Mouse (Mus musculus) heart, postnatal 0 days (tissue): ENCODE measurements around the gene Ncapg2. TPM values are rescaled to one million over a fixed set of nuclear protein-coding genes. Genes with fewer than 3 reads are reported as not detected.

Experiments used
- ATAC-seq: fragments of 200-750 bp; cut with Nextera tagmentation; 2 replicates; pipeline ENCODE4 v1.8.0; 2017; ENCODE audit warnings: low read depth, moderate number of reproducible peaks, moderate library complexity; ENCODE audit not compliant: insufficient read depth
- DNase-seq: peaks from one replicate; pipeline ENCODE4 v3.0.0-alpha.2; 2016; ENCODE audit warnings: low spot score
- H3K27ac ChIP-seq: fragments of 300-500 bp; sonication (generic); 2 replicates; pipeline ENCODE4 v1.5.1; 2014; ENCODE audit warnings: low read depth, mild to moderate bottlenecking
- H3K27me3 ChIP-seq: fragments of 300-500 bp; sonication (generic); 2 replicates; pipeline ENCODE4 v1.6.1; 2014; ENCODE audit warnings: low read length, mixed read lengths; ENCODE audit not compliant: control insufficient read depth, insufficient read depth
- H3K36me3 ChIP-seq: fragments of 300-500 bp; sonication (generic); replicated peaks from 2 replicates; pipeline ENCODE4 v1.6.1; 2014; ENCODE audit warnings: low read length, mixed read lengths; ENCODE audit not compliant: control insufficient read depth, insufficient read depth
- H3K4me1 ChIP-seq: fragments of 300-500 bp; sonication (generic); 2 replicates; pipeline ENCODE4 v1.6.1; 2014; ENCODE audit warnings: antibody characterized with exemption; ENCODE audit not compliant: control insufficient read depth, insufficient read depth
- H3K4me2 ChIP-seq: fragments of 300-500 bp; sonication (generic); 2 replicates; pipeline ENCODE4 v1.6.1; 2014; ENCODE audit warnings: low read depth, mild to moderate bottlenecking, low read length, moderate library complexity
- H3K4me3 ChIP-seq: fragments of 300-500 bp; sonication (generic); 2 replicates; pipeline ENCODE4 v1.5.1; 2014; ENCODE audit warnings: low read depth, low read length
- H3K9ac ChIP-seq: fragments of 300-500 bp; sonication (generic); replicated peaks from 2 replicates; pipeline ENCODE4 v1.6.1; 2014; ENCODE audit warnings: low read depth, low read length, mixed read lengths
- H3K9me3 ChIP-seq: fragments of 300-500 bp; sonication (generic); replicated peaks from 2 replicates; pipeline ENCODE4 v1.6.1; 2016; ENCODE audit warnings: low read length; ENCODE audit not compliant: control insufficient read depth
- CTCF ChIP-seq: IDR thresholded peaks from 2 replicates; pipeline ENCODE4 v1.5.1; 2016; ENCODE audit warnings: antibody characterized with exemption, control low read depth, low read depth
- EP300 ChIP-seq: IDR thresholded peaks from 2 replicates; pipeline ENCODE4 v1.6.1; 2016; ENCODE audit warnings: antibody characterized with exemption, low read depth
- WGBS: fragments of 180-500 bp; shearing (Covaris S2); extraction: QIAGEN DNeasy Blood & Tissue Kit; methylation state at CpG from one replicate; pipeline ENCODE4 v1.1.7; 2014; 5-methylcytosine and 5-hydroxymethylcytosine counted together
- polyA plus RNA-seq: library from polyadenylated mRNA; unstranded; fragments of >200 nt; fragmentation: Nextera tagmentation; extraction: Ambion mirVana; gene quantifications from 2 replicates; pipeline ENCODE4 v1.2.1, GENCODE M21; 2015
- total RNA-seq: library from RNA; depleted of rRNA; stranded (reverse); fragments of >200 nt; gene quantifications from 2 replicates; pipeline ENCODE4 v1.2.3, GENCODE M21; 2014; ENCODE audit warnings: low replicate concordance; rRNA removed

Gene Ncapg2
- 24.0 and 27.1 TPM in 2 replicates for total RNA-seq
- polyA plus RNA-seq: 7.1 TPM in 2 replicates

DNA sequence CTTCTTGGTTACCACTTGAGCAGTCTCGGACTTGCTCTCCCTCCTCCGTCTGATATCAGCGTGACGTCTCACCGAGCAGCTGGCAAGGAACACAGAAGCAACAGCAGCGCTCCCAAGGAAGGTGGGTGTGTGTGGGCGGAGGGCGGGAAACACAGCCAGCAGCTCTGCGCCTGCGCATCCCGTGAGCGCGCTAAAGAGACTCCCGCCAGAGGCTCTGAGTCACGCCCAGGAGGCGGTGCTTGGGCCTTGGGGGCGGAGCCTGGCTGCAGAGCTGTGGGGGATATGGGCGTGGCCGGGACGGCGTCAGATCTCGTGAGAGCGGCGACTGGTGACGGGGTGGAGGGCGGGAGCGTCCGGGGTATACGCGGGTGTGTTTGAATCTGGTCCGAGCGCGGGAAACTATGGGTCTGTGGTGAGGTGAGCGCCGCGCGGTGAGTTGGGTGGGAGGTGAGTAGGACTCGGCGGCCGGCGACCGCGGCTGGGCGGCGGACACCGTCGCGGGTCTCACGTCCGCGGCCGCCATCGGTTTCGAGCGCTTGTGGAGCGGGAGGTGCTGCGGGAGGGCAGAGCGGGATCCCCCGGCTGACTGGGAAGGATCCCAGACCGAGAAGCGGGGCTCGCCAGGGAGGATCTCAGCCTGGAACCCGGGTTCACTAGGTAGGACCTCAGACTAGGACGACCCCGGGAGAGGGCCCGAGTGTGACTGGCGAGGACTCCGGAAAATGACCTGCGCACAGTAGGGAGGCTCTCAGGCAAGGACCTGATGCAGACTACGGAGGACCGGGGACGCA is at the start of gene Ncapg2:
Gene Ncapg2 (plus strand): TSS at position 358 of the 791 bp plus-strand sequence.
- H3K36me3 ChIP-seq: peaks cover 18% of the 10 kb centered on the region
- 0 out of 2 replicates have a peak within 1 kb of the TSS, but pooled peaks have one; percentile 3 for H3K27ac ChIP-seq
- under 1% methylated on average over 69 of the region's 72 CpGs for WGBS

DNA sequence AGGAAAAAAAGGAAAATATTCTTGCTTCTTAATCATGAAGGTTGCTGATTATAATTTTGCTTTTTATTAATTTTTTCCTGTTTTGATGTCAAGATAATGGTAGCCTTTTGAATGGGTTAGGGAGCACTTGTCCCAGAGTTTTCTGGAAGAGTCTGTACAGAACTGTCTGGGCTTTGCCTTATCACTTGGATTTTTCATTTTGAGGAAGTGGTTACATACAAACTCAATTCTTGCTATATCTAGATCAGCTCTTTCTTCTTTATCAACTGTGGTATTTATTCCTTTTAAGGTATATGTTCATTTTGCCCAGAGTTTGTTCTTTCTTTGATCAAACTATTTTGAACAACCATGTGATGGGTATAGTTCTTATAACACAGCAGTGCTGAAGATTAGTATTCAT is 43.1 kb upstream of the Ncapg2 start:
- Histone ChIP-seq H3K4me3 (no peak overlapping the region), H3K9me3 (no peaks in the 10 kb centered on the region), H3K4me2 (no peak overlapping the region), H3K36me3 (peaks cover 48% of the 10 kb centered on the region), H3K4me1 (no peaks in the 10 kb centered on the region), H3K27ac (no peak overlapping the region), H3K9ac (no peak overlapping the region), H3K27me3 (no peaks in the 10 kb centered on the region)
- no peak for ATAC-seq
- DNase-seq: no peak
- no peak for TF ChIP-seq EP300
- no peak for TF ChIP-seq CTCF

More for the DNA sequence above, at the start of gene Ncapg2:
- ATAC-seq (peak; percentile 99), DNase-seq (peak; percentile 96)
- no peak for TF ChIP-seq CTCF
- peak; percentile 54; the same call in 1 of the 2 replicates for TF ChIP-seq EP300
- no peaks in the 10 kb centered on the region for H3K27me3 ChIP-seq
- peaks cover 11% of the 10 kb centered on the region for H3K9me3 ChIP-seq
- H3K4me1 ChIP-seq: peaks cover 11% of the 10 kb centered on the region; the same call in 1 of the 2 replicates
- peak within 1 kb of the TSS; percentile 67 for H3K9ac ChIP-seq
- H3K4me2 ChIP-seq: peak within 1 kb of the TSS; percentile 95
- peak within 1 kb of the TSS; percentile 70 for H3K4me3 ChIP-seq

DNA sequence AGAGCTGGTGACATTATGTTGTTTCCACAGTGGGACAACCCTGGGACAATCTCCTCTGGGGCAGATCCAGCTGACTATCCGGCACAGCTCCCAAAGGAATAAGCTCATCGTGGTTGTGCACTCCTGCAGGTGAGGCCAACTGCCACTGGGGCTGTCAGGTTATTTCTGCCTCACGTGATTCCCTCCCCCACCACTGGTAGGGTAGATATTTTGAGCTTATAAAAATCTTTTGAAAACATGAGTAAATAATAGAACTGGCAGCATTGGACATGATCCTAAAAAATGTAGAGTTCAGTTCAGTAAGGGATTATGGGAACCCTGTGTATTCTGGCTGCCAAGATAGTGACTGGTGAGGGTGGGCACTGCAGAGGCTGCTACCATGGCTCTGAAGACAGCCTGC is 38.3 kb upstream of the Ncapg2 start:
- Histone ChIP-seq H3K4me3 (no peak overlapping the region), H3K9me3 (no peaks in the 10 kb centered on the region), H3K9ac (no peak overlapping the region), H3K36me3 (peaks cover 70% of the 10 kb centered on the region), H3K4me1 (no peaks in the 10 kb centered on the region), H3K27me3 (no peaks in the 10 kb centered on the region), H3K4me2 (no peak overlapping the region), H3K27ac (no peak overlapping the region)
- ATAC-seq (no peak), DNase-seq (no peak)
- WGBS: 80% methylated on average over 3 of the region's 3 CpGs
- TF ChIP-seq CTCF (no peak), EP300 (no peak)

DNA sequence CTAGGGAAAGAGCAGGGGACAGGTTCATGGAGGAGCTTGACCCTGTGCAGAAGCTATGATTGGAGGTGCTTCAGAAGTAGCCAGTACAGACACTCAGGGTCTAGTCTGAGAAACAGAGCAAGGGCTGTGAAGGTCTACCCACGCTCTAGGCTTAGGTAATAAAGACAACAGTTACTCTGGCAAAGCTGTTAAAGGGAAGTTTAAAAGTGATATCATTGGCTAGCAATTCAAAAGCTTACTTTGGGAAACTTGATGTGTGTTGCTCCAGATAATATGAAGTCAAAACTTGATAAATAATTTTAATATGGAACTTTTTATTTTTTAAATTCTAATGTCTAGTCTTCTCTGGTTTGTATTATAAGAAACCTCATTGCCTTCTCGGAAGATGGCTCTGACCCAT is 37.9 kb upstream of the Ncapg2 start:
- Histone ChIP-seq H3K4me2 (no peak overlapping the region), H3K9ac (no peak overlapping the region), H3K4me3 (no peak overlapping the region), H3K4me1 (no peaks in the 10 kb centered on the region), H3K9me3 (no peaks in the 10 kb centered on the region), H3K27ac (no peak overlapping the region), H3K27me3 (no peaks in the 10 kb centered on the region), H3K36me3 (peaks cover 70% of the 10 kb centered on the region)
- 97% methylated on average over 2 of the region's 2 CpGs for WGBS
- TF ChIP-seq EP300 (no peak), CTCF (no peak)
- no peak for DNase-seq
- ATAC-seq: no peak

DNA sequence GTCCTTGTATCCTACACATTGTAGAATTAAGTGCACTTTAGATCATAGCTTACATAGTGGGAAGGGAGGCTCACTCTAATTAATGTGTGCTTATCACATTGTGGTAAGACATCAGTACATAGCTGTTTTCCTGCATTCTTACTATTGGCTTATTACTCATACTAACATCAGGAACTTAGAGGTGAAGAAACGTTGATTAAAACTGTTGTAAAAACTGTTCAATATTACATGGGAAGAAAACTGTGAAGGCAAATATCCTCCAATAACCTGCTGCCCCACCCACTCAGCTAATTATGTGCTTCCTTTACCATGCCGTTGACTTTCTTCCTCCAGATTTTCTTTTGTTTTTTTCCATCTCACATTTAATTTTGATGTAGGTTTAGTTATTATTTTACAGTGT is 36.3 kb upstream of the Ncapg2 start:
- Histone ChIP-seq H3K4me1 (no peaks in the 10 kb centered on the region), H3K4me3 (no peak overlapping the region), H3K27me3 (no peaks in the 10 kb centered on the region), H3K36me3 (peaks cover 66% of the 10 kb centered on the region), H3K9me3 (no peaks in the 10 kb centered on the region), H3K4me2 (no peak overlapping the region), H3K9ac (no peak overlapping the region), H3K27ac (no peak overlapping the region)
- 70% methylated on average over 2 of the region's 2 CpGs for WGBS
- ATAC-seq (no peak), DNase-seq (no peak)
- no peak for TF ChIP-seq CTCF
- no peak for TF ChIP-seq EP300
